Mouse (Mus musculus) kidney, adult 9 months (tissue): ENCODE results near the gene Ddo.

Experiments
- DNase-seq: peaks from one replicate; pipeline ENCODE4 v3.0.0; 2022

The Ddo gene

GRCm38 (mm10) chr10:40666943-40667342 lies 37.1 kb downstream of the Ddo start:
- DNase-seq, result no peak

DNA sequence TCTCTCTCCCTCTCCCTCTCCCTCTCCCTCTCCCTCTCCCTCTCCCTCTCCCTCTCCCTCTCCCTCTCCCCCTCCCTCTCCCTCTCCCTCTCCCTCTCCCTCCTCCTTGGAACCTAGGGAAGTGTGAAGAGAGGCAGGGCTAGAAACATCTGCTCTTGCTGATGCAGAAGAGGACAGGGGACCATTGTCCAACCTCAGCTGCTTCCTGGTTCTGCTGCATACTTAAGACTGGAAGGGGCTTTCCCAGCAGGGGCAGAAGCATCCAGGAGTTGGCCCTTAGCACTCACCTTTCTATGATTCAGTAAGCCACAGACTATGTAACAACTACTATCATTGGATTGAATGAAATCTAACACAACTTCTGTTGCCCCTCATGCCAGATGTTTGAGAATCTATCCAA lies 38.8 kb downstream of the Ddo start:
- DNase-seq, result no peak

- DNase-seq, result no peak
Measured at GRCm38 (mm10) chr10:40672587-40673296, 42.9 kb downstream of the Ddo start.

DNA sequence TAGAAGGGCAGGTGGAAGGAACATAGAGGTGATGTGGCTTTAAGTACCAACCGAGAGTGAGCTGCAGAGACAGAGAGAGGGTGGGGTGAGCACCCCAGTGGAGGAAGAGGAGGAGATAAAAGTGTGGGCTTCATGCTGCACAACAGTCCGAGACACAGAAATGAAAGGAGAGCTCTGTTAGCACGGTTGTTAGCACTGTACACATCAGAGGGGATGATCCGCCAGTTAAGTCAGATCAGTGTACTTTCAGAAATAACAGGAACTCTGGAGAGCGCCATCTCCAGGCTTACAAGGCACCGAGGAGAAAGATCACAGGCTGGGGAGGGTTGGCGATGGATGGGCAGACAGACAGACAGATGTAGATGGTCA lies 43.5 kb downstream of the Ddo start:
- no peak for DNase-seq

GRCm38 (mm10) chr10:40674151-40674550 lies 44.3 kb downstream of the Ddo start:
- DNase-seq, result no peak

DNA sequence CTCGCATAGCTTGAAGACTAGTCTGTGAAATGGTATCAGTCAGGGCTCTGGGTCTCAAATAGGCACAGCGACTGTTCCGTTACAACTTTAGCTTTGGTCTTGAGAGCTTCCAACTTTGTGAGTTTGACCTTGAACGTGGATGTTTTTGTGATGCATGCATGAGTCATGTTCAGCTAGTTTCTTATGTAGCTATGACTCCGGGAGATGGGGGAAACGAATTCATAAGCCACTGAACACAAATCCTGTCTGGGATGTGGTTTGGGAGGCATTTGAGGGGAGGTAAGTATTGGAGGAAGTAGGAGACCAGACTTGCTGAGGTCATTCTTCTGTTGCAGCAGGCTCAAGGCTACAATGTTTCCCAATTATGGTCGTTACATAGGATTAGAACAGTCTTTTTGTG lies 46.1 kb downstream of the Ddo start:
- no peak for DNase-seq

DNA sequence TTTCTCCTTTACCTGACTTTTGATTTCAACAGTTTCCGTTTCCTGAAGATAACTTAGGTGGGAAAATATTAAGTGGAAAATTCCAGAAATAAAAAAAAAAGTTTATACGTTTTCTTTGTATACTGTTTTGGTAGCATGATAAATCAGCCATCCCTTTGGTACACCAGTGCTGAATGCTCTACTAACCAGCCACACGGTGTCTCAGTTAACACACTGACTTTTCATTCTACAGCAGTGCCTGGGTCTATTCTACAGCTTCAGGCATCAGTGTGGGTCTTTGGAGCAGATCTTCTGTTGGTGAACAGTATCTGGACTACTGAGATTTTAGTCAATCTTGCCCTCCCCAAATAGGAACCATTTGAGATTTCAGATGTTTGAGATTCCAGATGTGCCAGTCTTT lies 48.7 kb downstream of the Ddo start:
- DNase-seq, result no peak

DNA sequence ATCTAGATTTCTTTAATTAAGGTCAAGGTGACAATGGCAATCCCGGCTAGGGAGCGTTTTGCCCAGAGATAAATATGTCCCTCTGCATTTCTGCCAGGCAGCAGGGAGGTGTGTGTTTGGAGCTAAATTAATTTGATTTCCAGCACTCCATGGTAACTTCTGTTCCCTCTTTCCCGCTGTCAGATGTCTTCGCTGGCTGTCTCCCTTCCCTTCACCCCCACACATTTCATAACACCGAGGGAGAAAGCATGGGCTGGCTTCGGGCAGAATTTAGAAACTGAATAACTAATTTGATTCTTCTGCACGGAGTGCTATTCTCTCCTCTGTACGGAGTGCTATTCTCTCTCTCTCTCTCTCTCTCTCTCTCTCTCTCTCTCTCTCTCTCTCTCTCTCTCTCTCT lies 52.7 kb downstream of the Ddo start:
- peak; percentile 4 for DNase-seq

- DNase-seq, result peak; percentile 89
Measured at GRCm38 (mm10) chr10:40683092-40683867, 53.5 kb downstream of the Ddo start, which contains the start of gene Mettl24. Mettl24 (plus strand) TSS chr10:40683282.

DNA sequence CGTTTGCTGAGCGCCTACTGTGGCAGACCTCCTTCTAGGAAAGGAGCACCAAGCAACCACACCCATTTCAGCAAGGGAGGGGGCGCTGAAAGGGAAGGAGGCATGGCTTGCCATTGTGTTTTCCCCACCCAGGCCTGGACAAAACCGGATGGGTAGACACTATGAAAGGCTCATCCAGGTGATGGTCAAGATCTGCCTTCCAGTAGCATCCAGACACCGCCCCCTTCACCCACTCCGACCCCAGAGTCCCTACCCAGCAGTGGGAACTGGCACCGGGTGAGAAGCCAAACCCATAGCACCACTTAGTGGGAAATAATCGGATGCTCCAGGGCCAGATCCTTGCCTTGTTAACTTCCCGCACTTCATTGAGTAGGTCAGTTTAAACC lies 54.0 kb downstream of the Ddo start:
- DNase-seq, result no peak

DNA sequence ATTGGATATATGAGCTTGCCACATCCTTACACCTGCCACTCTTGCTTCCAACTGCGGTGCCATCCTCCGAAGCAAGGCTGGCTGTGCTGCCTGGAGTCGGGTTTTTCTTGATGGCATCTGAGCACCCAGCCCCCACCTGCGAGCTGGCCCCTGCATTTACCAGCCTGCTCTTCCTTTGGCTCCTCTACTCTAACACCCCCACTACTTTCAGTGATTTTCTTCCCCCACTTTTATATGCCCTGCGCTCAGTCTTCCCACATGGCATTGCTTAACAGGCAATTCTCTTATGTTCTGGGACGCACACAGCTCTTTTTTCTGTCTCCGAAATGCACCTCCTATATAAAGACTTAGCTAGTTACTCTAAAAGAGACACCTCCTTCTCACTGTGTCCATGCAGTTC lies 54.5 kb downstream of the Ddo start:
- DNase-seq, result no peak

GRCm38 (mm10) chr10:40685641-40686040 lies 55.8 kb downstream of the Ddo start:
- DNase-seq, result no peak

DNA sequence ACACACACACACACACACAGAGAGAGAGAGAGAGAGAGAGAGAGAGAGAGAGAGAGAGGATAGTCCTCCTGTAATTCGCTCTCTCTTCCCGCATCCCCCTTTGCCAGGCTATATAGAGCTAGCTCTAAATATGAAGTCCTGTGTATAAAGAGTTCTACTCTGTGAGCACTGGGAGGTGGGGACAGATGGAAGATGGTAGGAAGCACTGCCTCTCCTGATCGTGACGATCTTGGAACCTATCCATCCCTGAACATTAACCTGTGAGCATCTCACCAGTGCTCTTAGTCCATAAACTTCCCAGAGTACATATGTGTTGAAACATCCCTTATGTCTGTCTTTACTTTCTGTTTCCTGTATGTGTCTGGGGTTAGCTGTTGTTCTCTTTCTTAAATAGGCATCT lies 57.2 kb downstream of the Ddo start:
- no peak for DNase-seq

- DNase-seq, result no peak
Measured at GRCm38 (mm10) chr10:40687407-40687806, 57.6 kb downstream of the Ddo start.

DNA sequence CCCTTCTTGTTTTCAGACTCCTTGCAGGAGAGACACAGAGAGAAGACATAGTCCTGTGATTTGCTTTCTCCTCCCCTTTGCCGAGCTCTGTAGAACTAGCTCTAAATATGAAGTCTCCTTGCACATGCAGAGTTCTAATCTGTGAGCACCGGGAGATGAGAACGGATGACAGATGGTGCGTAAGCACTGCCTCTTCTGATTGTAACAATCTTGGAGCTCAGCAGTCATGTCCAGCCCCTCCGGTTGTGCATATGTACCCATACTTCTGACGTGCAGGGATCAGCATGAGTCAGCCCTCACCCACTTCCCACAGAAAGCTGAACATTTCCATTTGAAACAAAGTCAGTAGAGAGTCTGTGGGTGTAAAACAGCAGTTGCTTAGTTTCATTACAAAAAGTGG lies 58.5 kb downstream of the Ddo start:
- no peak for DNase-seq

GRCm38 (mm10) chr10:40688873-40689272 lies 59.1 kb downstream of the Ddo start:
- DNase-seq, result no peak

DNA sequence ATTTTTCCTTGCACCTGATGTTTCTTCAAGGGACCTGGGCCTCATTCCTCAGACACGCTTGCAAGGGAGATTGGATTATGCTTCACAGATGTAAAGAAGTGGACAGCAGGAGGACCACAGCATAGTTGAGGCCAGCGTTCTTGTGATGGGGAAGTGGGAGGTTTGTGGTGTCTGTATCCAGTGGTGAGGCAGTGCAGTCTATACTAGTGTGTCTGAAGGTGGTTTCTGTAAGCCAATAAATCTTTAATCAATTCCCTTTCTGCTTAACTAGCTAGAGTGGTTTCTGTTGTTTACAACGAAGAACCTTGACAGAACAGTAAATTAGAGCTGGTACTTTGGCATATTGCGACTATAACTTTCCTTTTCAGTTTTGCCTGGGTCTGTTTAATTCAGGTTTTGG lies 68.8 kb downstream of the Ddo start:
- no peak for DNase-seq

DNA sequence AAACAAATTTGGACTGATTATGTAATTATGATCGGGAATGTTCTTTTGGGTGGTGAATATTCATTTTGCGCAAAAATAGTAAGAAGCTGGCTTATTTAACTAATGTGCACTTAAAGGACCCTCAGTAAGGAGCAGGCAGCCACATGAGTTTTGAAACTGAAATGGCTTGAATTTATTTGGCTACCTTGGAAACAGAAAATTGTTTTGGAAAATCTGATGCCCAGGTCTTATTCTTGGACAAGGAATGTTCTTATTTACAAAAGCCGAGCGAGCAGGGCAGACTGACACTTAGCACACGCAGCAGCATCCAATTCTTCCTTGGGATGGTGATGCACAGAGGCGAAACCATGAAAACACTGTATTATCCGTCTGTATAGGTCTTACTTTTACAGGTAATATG lies 81.3 kb downstream of the Ddo start:
- no peak for DNase-seq

- no peak for DNase-seq
Measured at GRCm38 (mm10) chr10:40713018-40713608, 83.3 kb downstream of the Ddo start.

DNA sequence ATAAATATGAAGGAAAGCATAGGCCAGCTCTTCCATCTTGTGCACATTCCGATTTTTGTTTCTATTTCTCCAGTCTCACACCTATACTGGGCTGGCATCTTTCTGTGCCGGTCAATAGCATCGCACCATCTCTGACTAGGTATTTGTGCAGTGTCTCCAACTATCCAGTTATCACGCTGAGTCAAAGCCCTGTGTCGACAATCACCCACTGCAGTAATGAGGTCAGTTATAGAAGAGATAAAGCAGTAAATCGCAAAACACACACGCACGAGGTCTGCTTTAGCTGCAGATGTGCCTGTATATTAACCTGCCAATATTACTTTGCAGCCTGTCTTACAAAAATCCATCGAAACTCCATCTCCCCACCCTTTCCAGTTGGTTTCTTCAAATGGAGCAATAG lies 84.0 kb downstream of the Ddo start:
- DNase-seq, result no peak

DNA sequence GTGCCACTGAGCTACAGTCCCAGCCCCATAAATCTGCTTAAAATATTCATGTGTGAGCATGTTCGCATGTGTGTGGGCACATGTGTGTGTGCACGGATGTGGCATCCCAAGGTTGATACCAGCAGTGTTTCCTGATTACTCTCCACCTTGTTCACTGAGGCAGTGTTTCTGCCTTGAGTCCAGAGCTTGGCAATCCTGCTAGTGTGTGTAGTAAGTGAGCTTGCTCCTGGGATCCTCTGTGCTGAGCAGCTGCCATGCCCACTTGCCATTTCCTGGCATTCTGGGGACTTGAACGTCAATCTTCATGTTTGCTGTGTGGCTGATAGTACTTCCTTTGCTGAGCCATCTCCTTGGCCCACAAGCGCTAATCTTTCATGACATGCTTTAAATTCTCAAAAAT lies 85.3 kb downstream of the Ddo start:
- no peak for DNase-seq

DNA sequence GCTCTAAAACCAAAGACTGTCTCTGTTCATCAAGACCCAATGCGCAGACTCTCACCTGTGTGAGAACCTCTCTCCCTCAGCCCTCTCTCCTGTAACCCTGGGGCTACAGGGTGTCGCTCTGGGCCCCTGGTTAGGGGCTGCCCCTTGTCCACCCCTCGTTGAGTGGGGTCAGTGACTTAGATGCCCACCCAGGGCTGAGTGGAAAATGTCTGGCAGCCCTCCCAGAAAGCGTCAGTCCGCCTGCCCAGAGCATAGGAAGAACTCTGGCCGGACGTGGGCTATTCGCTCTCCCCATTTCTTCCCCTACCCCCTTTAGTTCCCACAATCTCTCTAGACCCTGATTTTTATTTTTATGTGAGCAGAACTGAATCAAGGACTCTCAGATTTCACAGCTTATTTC lies 86.5 kb downstream of the Ddo start:
- DNase-seq, result no peak

DNA sequence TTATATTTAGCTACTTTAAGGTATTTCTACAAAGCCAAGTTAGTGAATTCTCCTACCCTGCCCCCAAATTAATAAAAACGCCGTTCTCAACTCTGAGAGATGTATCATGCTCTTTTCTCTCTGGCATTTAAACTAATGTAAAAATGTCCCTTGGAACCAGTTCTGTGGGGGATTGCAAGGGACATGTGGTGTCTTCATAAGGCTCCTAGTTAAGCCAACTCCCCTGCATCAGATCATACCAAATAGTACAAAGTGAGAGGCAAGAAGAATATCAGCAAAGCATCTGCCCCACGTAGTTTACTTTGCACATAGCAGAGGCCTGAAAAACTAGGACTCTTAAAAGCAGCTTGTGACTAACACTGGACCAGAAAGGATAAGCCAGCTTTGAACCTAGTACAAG lies 86.9 kb downstream of the Ddo start:
- DNase-seq, result no peak

DNA sequence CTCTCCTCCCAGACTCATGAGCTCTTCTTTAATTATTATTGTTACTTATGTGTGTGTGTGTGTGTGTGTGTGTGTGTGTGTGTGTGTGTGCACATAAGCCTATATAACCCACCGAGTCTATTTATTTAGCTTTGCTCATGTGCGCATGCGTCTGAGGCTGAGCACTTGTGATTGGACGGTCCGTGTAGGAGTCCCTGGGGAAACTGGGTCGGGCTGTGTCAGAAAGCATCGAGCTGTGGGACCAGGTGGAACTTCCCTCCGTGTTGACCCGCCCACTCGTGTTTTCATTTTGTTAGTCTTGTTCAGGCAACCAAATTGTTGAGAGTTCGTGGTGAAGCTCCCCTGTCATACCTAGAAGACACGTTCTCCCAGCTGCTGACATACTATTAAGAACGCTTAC lies 88.6 kb downstream of the Ddo start:
- no peak for DNase-seq
